Comparison of ENCODE assay signal across 8 mouse cellular contexts in genomic region chr2:34526527-34527371, GRCm38 (mm10).
DNase-seq lines count a peak whose midpoint lies in the region; ATAC-seq lines count a peak whose summit lies in the region.

No protein-coding gene starts in this region.

- no peaks in the 10 kb centered on the region for H3K27me3 ChIP-seq in heart, embryonic 13.5 days (replicated peaks)
- no peaks in the 10 kb centered on the region for H3K27me3 ChIP-seq in lung, embryonic 16.5 days (ENCODE audit: control insufficient read depth, insufficient read depth, low read depth, low read length)

- ATAC-seq in heart, embryonic 13.5 days (ENCODE audit: extremely low read depth, insufficient number of reproducible peaks, low FRiP score, low TSS enrichment) = no peak
- ATAC-seq in lung, embryonic 16.5 days (ENCODE audit: low read depth) = peak; percentile 77

- no peaks in the 10 kb centered on the region; the same call in 1 of the 2 replicates for H3K36me3 ChIP-seq in heart, embryonic 13.5 days
- H3K36me3 ChIP-seq in lung, embryonic 16.5 days (ENCODE audit: control insufficient read depth, insufficient read depth, low read length) = no peaks in the 10 kb centered on the region; the same call in 1 of the 2 replicates

- no peak overlapping the region for H3K9ac ChIP-seq in heart, embryonic 13.5 days
- no peak overlapping the region for H3K9ac ChIP-seq in lung, embryonic 16.5 days (ENCODE audit: low read length)

- H3K9me3 ChIP-seq in heart, embryonic 13.5 days = no peaks in the 10 kb centered on the region
- no peaks in the 10 kb centered on the region for H3K9me3 ChIP-seq in lung, embryonic 16.5 days (ENCODE audit: control insufficient read depth, low read length)

- H3K4me2 ChIP-seq in heart, embryonic 13.5 days = no peak overlapping the region
- peak overlapping the region; percentile 33 for H3K4me2 ChIP-seq in lung, embryonic 16.5 days (ENCODE audit: low read depth, low read length)

- peak overlapping the region; percentile 13; the same call in 1 of the 2 replicates for H3K27ac ChIP-seq in heart, embryonic 13.5 days (replicated peaks)
- H3K27ac ChIP-seq in lung, embryonic 16.5 days (ENCODE audit: low read length) = peak overlapping the region; percentile 71

- H3K4me3 ChIP-seq in heart, embryonic 13.5 days = no peak overlapping the region
- H3K4me3 ChIP-seq in lung, embryonic 16.5 days (ENCODE audit: low read length) = no peak overlapping the region

- peaks cover 38% of the 10 kb centered on the region for H3K4me1 ChIP-seq in heart, embryonic 13.5 days
- H3K4me1 ChIP-seq in lung, embryonic 16.5 days (replicated peaks; ENCODE audit: control insufficient read depth, insufficient read depth, low read length) = peaks cover 46% of the 10 kb centered on the region

- 63% methylated on average over 15 of the region's 15 CpGs for WGBS in heart, embryonic 13.5 days
- 15% methylated on average over 15 of the region's 15 CpGs for WGBS in lung, embryonic 16.5 days

- peak; percentile 12 to 13 for DNase-seq in kidney, adult 8-10 months
- DNase-seq in kidney, postnatal 10 days = no peak
- peak; percentile 28 for DNase-seq in cerebellum, adult 9-11 months
- DNase-seq in frontal cortex, postnatal 14 days (ENCODE audit: low spot score in 2 of 2) = no peak
- DNase-seq in MN1 (ENCODE audit: low spot score) = no peak
- no peak for DNase-seq in thymus, postnatal 14 days

Comparison
In these comparisons a context has a peak if more than half of its experiments do, and no peak if none do; other contexts are left out.
1. DNase-seq: peak in kidney, adult 8-10 months (2 of 2) and cerebellum, adult 9-11 months (single experiment); none in kidney, postnatal 10 days (single experiment), frontal cortex, postnatal 14 days (0 of 2), MN1 (single experiment) and thymus, postnatal 14 days (single experiment).